Mouse (Mus musculus) thymus, adult 2 months (tissue): ENCODE results near the gene Ppp1r15a.

ENCODE experiments used
- CTCF ChIP-seq: fragments of 200-500 bp; IDR thresholded peaks from 2 replicates; pipeline ENCODE4 v1.5.1; 2012; ENCODE audit warnings: mild to moderate bottlenecking, control low read depth, low read length, moderate library complexity, borderline replicate concordance; ENCODE audit not compliant: control insufficient read depth, poor library complexity, insufficient read depth; ENCODE audit errors: extremely low read depth
- POLR2A ChIP-seq: fragments of 200-500 bp; IDR thresholded peaks from 2 replicates; pipeline ENCODE4 v1.6.1; 2012; ENCODE audit warnings: mild to moderate bottlenecking, low read length, control low read depth, moderate library complexity; ENCODE audit not compliant: control insufficient read depth, poor library complexity, insufficient read depth; ENCODE audit errors: extremely low read depth

- TF ChIP-seq CTCF, result no peak
- TF ChIP-seq POLR2A, result no peak
Observed at GRCm38 (mm10) chr7:45514411-45514810, 11.7 kb downstream of the Ppp1r15a start.
